In the genomic region with DNA sequence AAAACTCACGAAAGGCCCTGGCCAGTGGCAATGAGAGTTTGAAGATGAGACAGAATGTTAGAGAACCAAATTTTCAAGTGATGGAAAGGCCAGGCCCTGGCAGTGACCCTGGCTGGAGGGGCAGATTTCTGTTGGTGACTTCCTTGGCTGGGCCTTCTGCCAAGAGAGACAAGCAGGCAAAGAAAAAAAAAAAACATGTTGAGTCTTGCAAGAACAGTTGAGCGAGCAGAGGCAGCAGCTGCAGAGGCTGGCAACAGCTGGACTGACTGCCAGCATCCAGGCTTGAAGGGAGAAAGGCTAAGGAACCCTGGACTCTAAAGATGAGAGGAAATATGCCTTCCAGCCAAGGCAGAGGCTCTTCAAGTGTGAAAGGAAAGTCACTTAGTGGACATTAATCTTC, we compare ENCODE assay signal across 13 mouse cellular contexts. TPM values are rescaled to one million over a fixed set of nuclear protein-coding genes. Genes with fewer than 3 reads are reported as not detected.
DNase-seq lines count a peak whose midpoint lies in the region; ATAC-seq lines count a peak whose summit lies in the region.
"Had no signal": no experiment of that assay in that cellular context is flagged by ENCODE, and none has a peak within 500 bp of the region (broad histone marks: within the 10 kb centered on the region; RNA-seq: fewer than 3 reads in every experiment).

No protein-coding gene starts in this region.

- no peak for ATAC-seq in kidney, embryonic 14.5 days (ENCODE audit: low FRiP score, low TSS enrichment)
- ATAC-seq: activated CD4-positive, CD25-positive, alpha-beta regulatory T cell, adult 4 months; inflammation-experienced regulatory T-cells, adult 6 months had no signal

- peak; percentile 34 for DNase-seq in kidney, adult 9 months
- DNase-seq in 416B (ENCODE audit: low read depth) = peak; percentile 64
- DNase-seq in MN1 (ENCODE audit: low spot score) = peak; percentile 32
- peak; percentile 51 for DNase-seq in kidney, postnatal 10 days
- no peak for DNase-seq in spleen, adult 12 weeks (ENCODE audit: low spot score)
- DNase-seq in cerebellum, adult 18-20 months = no peak
- DNase-seq: liver, embryonic 13.5 days had no signal

- H3K4me1 ChIP-seq in kidney, embryonic 14.5 days (ENCODE audit: control insufficient read depth, insufficient read depth, low read length) = peaks cover 5% of the 10 kb centered on the region; the same call in 1 of the 2 replicates
- H3K4me1 ChIP-seq: liver, embryonic 13.5 days had no signal

- H3K4me2 ChIP-seq in kidney, embryonic 14.5 days (replicated peaks; ENCODE audit: low read depth, low read length) = no peak overlapping the region
- H3K4me2 ChIP-seq: heart, embryonic 11.5 days; liver, embryonic 13.5 days had no signal

- H3K9me3 ChIP-seq in kidney, embryonic 14.5 days (ENCODE audit: control insufficient read depth, low read length) = no peaks in the 10 kb centered on the region
- H3K9me3 ChIP-seq: G1E; liver, embryonic 13.5 days had no signal

- no peaks in the 10 kb centered on the region for H3K36me3 ChIP-seq in kidney, embryonic 14.5 days (ENCODE audit: control insufficient read depth, insufficient read depth, low read length)
- H3K36me3 ChIP-seq: G1E; liver, embryonic 13.5 days had no signal

- no peak overlapping the region for H3K27ac ChIP-seq in kidney, embryonic 14.5 days (ENCODE audit: low read depth, low read length)
- H3K27ac ChIP-seq: liver, embryonic 13.5 days had no signal

- 18% methylated on average over 2 of the region's 2 CpGs for WGBS in kidney, embryonic 14.5 days

- no peak overlapping the region for H3K4me3 ChIP-seq in kidney, embryonic 14.5 days (ENCODE audit: low read length)
- H3K4me3 ChIP-seq: erythroblast, embryonic 14.5 days; liver, embryonic 13.5 days had no signal

- no peak overlapping the region for H3K9ac ChIP-seq in kidney, embryonic 14.5 days (ENCODE audit: low read depth, low read length)
- H3K9ac ChIP-seq: liver, embryonic 13.5 days had no signal

- H3K27me3 ChIP-seq in kidney, embryonic 14.5 days (ENCODE audit: control insufficient read depth, insufficient read depth, low read length) = no peaks in the 10 kb centered on the region
- H3K27me3 ChIP-seq: liver, embryonic 13.5 days had no signal

RNA-seq across cellular contexts. Expression of gene Mex3b, which starts 28.5 kb away (rescaled TPM):
- polyA plus RNA-seq in kidney, embryonic 14.5 days (2014; fragmentation: Nextera tagmentation; extraction: Ambion mirVana) = 14.3 and 16.3 TPM in 2 replicates

Comparison
In these comparisons a context has a peak if more than half of its experiments do, and no peak if none do; other contexts are left out.
1. DNase-seq: peak in kidney, adult 9 months (single experiment), 416B (single experiment), MN1 (single experiment) and kidney, postnatal 10 days (single experiment); none in spleen, adult 12 weeks (single experiment) and cerebellum, adult 18-20 months (0 of 2).